Mouse (Mus musculus): ENCODE measurements around the gene Dok4. TPM values are rescaled to one million over a fixed set of nuclear protein-coding genes. Genes with fewer than 3 reads are reported as not detected.

Gene Dok4
- polyA plus RNA-seq, 1 experiment from 2014 or later: 69.2 TPM

- WGBS: 0% methylated on average over 11 of the region's 20 CpGs
- Histone ChIP-seq H3K9ac (replicated peaks) (peak overlapping the region; percentile 58), H3K27ac (replicated peaks) (peak overlapping the region; percentile 47), H3K4me2 (replicated peaks) (peak overlapping the region; percentile 96), H3K27me3 (peaks cover 9% of the 10 kb centered on the region; the same call in 1 of the 2 replicates), H3K9me3 (no peaks in the 10 kb centered on the region), H3K36me3 (no peaks in the 10 kb centered on the region), H3K4me3 (peak overlapping the region; percentile 62), H3K4me1 (peaks cover 48% of the 10 kb centered on the region)
- ATAC-seq (replicated peaks): no peak
Measured at GRCm38 (mm10) chr8:94875871-94876150, 319 bp downstream of the Dok4 start.

- H3K4me2 ChIP-seq (replicated peaks): peak overlapping the region; percentile 96
- H3K9ac ChIP-seq (replicated peaks): peak overlapping the region; percentile 58
- H3K27me3 ChIP-seq: peaks cover 9% of the 10 kb centered on the region; the same call in 1 of the 2 replicates
- no peaks in the 10 kb centered on the region for H3K36me3 ChIP-seq
- H3K4me1 ChIP-seq: peaks cover 53% of the 10 kb centered on the region
- 12% methylated on average over 17 of the region's 17 CpGs for WGBS
- peak overlapping the region; percentile 47; the same call in 1 of the 2 replicates for H3K27ac ChIP-seq (replicated peaks)
- H3K4me3 ChIP-seq: peak overlapping the region; percentile 62
- no peaks in the 10 kb centered on the region for H3K9me3 ChIP-seq
- ATAC-seq (replicated peaks): no peak
Measured at GRCm38 (mm10) chr8:94875096-94875870, 847 bp downstream of the Dok4 start.

- Histone ChIP-seq H3K27me3 (peaks cover 9% of the 10 kb centered on the region; the same call in 1 of the 2 replicates), H3K36me3 (no peaks in the 10 kb centered on the region), H3K4me1 (peaks cover 62% of the 10 kb centered on the region), H3K27ac (replicated peaks) (peak overlapping the region; percentile 12; the same call in 1 of the 2 replicates), H3K4me3 (peak overlapping the region; percentile 62), H3K9me3 (no peaks in the 10 kb centered on the region), H3K9ac (replicated peaks) (no peak overlapping the region), H3K4me2 (replicated peaks) (peak overlapping the region; percentile 96; the same call in 1 of the 2 replicates)
- 11% methylated on average over 6 of the region's 6 CpGs for WGBS
- no peak for ATAC-seq (replicated peaks)
Measured at GRCm38 (mm10) chr8:94874358-94874757, 1.8 kb downstream of the Dok4 start.

DNA sequence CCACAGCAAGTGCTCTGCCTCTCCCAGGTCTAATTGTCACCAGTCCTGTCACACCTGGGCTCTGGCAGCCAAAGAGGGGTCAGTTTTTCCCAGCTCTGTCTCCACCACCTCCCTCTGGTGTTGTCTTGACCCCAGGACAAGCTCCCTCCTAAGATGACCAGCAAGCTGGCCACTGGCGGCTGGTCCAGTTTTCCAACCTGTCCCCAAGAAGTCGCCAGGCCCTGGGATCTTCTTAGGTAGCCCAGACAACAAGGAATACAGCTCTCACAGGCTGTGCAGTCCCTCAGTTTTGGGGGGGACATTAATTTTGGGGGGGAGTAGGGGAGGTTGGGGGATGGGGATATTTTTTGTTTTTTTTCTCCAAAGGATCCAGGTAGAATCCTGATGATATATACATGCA is 3.6 kb downstream of the Dok4 start:
- WGBS: 69% methylated on average over 2 of the region's 2 CpGs
- H3K4me1 ChIP-seq: peaks cover 74% of the 10 kb centered on the region

GRCm38 (mm10) chr8:94872156-94872555 is 4.0 kb downstream of the Dok4 start:
- no peak overlapping the region for H3K4me2 ChIP-seq (replicated peaks)
- ATAC-seq (replicated peaks): no peak
- 19% methylated on average over 3 of the region's 3 CpGs for WGBS

More for the DNA sequence above, 3.6 kb downstream of the Dok4 start:
- H3K27me3 ChIP-seq: peaks cover 9% of the 10 kb centered on the region; the same call in 1 of the 2 replicates
- H3K27ac ChIP-seq (replicated peaks): peak overlapping the region; percentile 82; the same call in 1 of the 2 replicates
- H3K9me3 ChIP-seq: no peaks in the 10 kb centered on the region
- H3K9ac ChIP-seq (replicated peaks): no peak overlapping the region
- no peak overlapping the region for H3K4me2 ChIP-seq (replicated peaks)
- no peak for ATAC-seq (replicated peaks)
- H3K4me3 ChIP-seq: no peak overlapping the region
- no peaks in the 10 kb centered on the region for H3K36me3 ChIP-seq

DNA sequence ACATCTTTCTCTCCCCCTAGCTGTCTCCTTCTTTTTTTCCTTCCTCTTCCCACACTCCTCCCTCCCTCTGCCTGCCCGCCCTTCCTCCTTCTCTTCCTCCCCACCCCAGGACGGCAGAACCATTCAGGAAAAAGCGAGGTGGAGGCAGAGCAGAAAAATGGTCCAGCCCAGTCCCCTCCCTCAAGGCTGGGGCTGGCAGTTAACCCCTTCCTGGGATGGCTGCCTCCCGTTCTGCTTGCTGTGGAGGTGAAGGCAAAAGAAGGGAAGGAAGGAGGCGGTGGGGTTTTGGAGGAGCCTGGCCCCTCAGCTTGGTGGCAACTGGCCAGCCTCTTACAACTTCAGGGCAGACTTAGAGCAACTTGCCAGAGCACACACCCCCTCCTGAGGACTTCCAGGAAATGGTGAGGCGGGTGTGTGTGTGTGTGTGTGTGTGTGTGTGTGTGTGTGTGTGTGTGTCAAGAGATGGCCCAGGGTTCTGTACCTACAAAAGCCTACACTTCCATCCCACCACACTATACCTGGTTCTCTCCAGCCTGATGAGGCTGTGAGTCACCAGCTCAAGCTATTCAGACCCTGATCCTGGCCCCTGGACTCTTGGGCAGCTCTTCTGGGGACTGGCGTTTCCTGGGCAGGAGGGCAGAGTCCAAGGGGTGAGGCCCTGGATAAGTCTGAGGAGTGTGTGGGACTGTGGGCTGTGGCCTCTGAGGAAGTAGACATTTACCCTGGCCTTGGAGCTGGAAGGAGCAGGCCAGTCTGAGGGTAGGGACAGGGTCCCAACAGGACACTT is 4.8 kb downstream of the Dok4 start:
- peak; percentile 69 for ATAC-seq (replicated peaks)
- H3K9me3 ChIP-seq: no peaks in the 10 kb centered on the region
- 6% methylated on average over 7 of the region's 7 CpGs for WGBS

More at GRCm38 (mm10) chr8:94872156-94872555, 4.0 kb downstream of the Dok4 start:
- Histone ChIP-seq H3K27me3 (peaks cover 9% of the 10 kb centered on the region; the same call in 1 of the 2 replicates), H3K4me1 (peaks cover 74% of the 10 kb centered on the region), H3K27ac (replicated peaks) (peak overlapping the region; percentile 82), H3K9ac (replicated peaks) (no peak overlapping the region), H3K4me3 (no peak overlapping the region), H3K36me3 (peaks cover 1% of the 10 kb centered on the region; the same call in 1 of the 2 replicates), H3K9me3 (no peaks in the 10 kb centered on the region)

GRCm38 (mm10) chr8:94870474-94871107 is 5.5 kb downstream of the Dok4 start:
- Histone ChIP-seq H3K9me3 (no peaks in the 10 kb centered on the region), H3K4me2 (replicated peaks) (peak overlapping the region; percentile 83), H3K4me3 (peak overlapping the region; percentile 66), H3K4me1 (peaks cover 65% of the 10 kb centered on the region), H3K36me3 (peaks cover 17% of the 10 kb centered on the region), H3K9ac (replicated peaks) (peak overlapping the region; percentile 76), H3K27ac (replicated peaks) (peak overlapping the region; percentile 82), H3K27me3 (peaks cover 9% of the 10 kb centered on the region; the same call in 1 of the 2 replicates)
- under 1% methylated on average over 22 of the region's 22 CpGs for WGBS
- peak; percentile 57 for ATAC-seq (replicated peaks)

More for the DNA sequence above, 4.8 kb downstream of the Dok4 start:
- H3K9ac ChIP-seq (replicated peaks): peak overlapping the region; percentile 76
- peaks cover 10% of the 10 kb centered on the region; the same call in 1 of the 2 replicates for H3K36me3 ChIP-seq
- H3K27me3 ChIP-seq: peaks cover 9% of the 10 kb centered on the region; the same call in 1 of the 2 replicates
- H3K27ac ChIP-seq (replicated peaks): peak overlapping the region; percentile 82
- peak overlapping the region; percentile 83 for H3K4me2 ChIP-seq (replicated peaks)
- peaks cover 69% of the 10 kb centered on the region for H3K4me1 ChIP-seq
- H3K4me3 ChIP-seq: peak overlapping the region; percentile 66

DNA sequence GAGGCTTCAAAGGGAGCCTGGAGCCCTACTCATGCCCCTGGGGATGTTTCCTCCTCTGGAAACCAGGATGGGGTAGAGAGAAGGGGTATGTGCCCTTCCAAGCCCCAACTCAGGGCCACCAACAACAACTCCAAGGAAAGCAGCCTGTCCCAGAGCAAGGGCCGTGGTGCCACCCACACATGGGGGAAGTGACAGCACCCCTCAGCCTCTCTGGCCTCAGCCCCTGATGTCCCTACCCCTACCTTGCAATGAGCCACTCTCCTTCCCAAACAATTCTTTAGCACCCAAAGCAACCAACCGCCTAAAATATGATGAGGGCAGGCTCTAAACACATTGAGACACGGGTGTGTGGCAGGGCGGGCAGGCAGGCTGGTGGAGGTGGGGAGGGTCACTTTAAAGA is 6.1 kb downstream of the Dok4 start:
- Histone ChIP-seq H3K9ac (replicated peaks) (peak overlapping the region; percentile 76), H3K27me3 (peaks cover 8% of the 10 kb centered on the region; the same call in 1 of the 2 replicates), H3K4me1 (peaks cover 59% of the 10 kb centered on the region), H3K36me3 (peaks cover 23% of the 10 kb centered on the region), H3K4me2 (replicated peaks) (peak overlapping the region; percentile 83), H3K27ac (replicated peaks) (peak overlapping the region; percentile 82; the same call in 1 of the 2 replicates), H3K9me3 (no peaks in the 10 kb centered on the region), H3K4me3 (peak overlapping the region; percentile 66)
- 6% methylated on average over 4 of the region's 4 CpGs for WGBS
- no peak for ATAC-seq (replicated peaks)

GRCm38 (mm10) chr8:94869146-94869545 is 7.0 kb downstream of the Dok4 start:
- Histone ChIP-seq H3K4me2 (replicated peaks) (peak overlapping the region; percentile 83), H3K4me3 (peak overlapping the region; percentile 66), H3K9ac (replicated peaks) (peak overlapping the region; percentile 76), H3K27me3 (no peaks in the 10 kb centered on the region), H3K36me3 (peaks cover 30% of the 10 kb centered on the region), H3K4me1 (peaks cover 50% of the 10 kb centered on the region), H3K9me3 (no peaks in the 10 kb centered on the region), H3K27ac (replicated peaks) (0 out of 2 replicates have a peak overlapping the region, but pooled peaks have one; percentile 15)
- 46% methylated on average over 7 of the region's 7 CpGs for WGBS
- no peak for ATAC-seq (replicated peaks)

DNA sequence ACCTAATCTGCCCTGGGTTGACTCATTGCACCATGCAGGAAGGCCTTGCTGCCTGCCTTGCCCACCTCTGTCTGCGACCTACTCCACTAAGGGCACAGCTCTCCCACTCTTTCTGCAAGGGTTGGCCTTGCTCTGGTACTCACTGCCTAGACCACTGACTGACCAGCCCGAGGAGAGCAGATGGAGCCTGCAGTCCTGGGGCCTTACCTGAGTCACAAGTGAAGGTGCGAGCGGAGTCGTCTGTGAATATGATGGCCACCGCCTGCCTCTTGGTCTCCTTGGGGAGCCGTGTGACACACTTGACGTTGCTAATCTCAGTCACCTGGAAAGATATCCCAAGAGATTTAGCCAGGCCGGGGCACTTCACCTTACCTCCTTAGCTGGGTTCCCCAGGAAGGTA is 9.2 kb downstream of the Dok4 start:
- Histone ChIP-seq H3K9me3 (no peaks in the 10 kb centered on the region), H3K4me1 (peaks cover 35% of the 10 kb centered on the region), H3K27ac (replicated peaks) (no peak overlapping the region), H3K4me3 (no peak overlapping the region), H3K9ac (replicated peaks) (no peak overlapping the region), H3K27me3 (no peaks in the 10 kb centered on the region), H3K4me2 (replicated peaks) (no peak overlapping the region), H3K36me3 (peaks cover 45% of the 10 kb centered on the region)
- WGBS: 88% methylated on average over 9 of the region's 9 CpGs
- no peak for ATAC-seq (replicated peaks)

DNA sequence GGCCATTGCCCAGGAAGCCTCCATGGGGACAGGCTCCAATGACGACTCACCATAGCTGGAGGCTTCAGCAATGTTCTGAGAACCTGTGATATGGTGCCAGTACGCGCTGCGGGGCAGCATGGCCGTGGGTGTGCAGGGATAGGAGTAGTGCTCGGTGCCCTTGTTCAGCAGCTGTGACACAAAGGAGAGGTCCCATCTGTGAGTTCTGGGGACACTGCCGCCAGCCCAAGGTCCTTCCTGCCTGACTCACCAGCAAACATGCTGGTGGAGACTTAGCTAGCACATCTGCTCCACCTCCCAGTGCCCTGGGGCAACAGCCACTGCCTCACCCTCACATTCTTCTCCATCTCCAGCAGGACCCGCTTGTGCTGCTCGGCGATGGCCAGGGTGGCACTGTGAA is 10.8 kb downstream of the Dok4 start:
- ATAC-seq (replicated peaks): no peak
- 83% methylated on average over 10 of the region's 10 CpGs for WGBS
- Histone ChIP-seq H3K36me3 (peaks cover 56% of the 10 kb centered on the region), H3K27ac (replicated peaks) (no peak overlapping the region), H3K4me1 (peaks cover 21% of the 10 kb centered on the region), H3K9me3 (no peaks in the 10 kb centered on the region), H3K27me3 (no peaks in the 10 kb centered on the region), H3K4me3 (no peak overlapping the region), H3K4me2 (replicated peaks) (no peak overlapping the region), H3K9ac (replicated peaks) (no peak overlapping the region)
